Mouse (Mus musculus) stomach, embryonic 15.5 days (tissue): ENCODE data around the gene Adamts17. TPM values are rescaled to one million over a fixed set of nuclear protein-coding genes. Genes with fewer than 3 reads are reported as not detected.

ENCODE experiments used
- ATAC-seq: fragments of 200-750 bp; cut with Nextera tagmentation; 2 replicates; pipeline ENCODE4 v1.8.0; 2017; ENCODE audit warnings: low read depth, moderate number of reproducible peaks, moderate TSS enrichment; ENCODE audit not compliant: insufficient read depth, low FRiP score
- H3K27ac ChIP-seq: fragments of 300-500 bp; sonication (generic); 2 replicates; pipeline ENCODE4 v1.5.1; 2015; ENCODE audit warnings: mild to moderate bottlenecking, inconsistent platforms
- H3K27me3 ChIP-seq: fragments of 300-500 bp; sonication (generic); replicated peaks from 2 replicates; pipeline ENCODE4 v1.6.1; 2015; ENCODE audit warnings: inconsistent platforms
- H3K36me3 ChIP-seq: fragments of 300-500 bp; sonication (generic); 2 replicates; pipeline ENCODE4 v1.6.1; 2015; ENCODE audit warnings: inconsistent platforms
- H3K4me1 ChIP-seq: fragments of 300-500 bp; sonication (generic); 2 replicates; pipeline ENCODE4 v1.6.1; 2015; ENCODE audit warnings: inconsistent platforms
- H3K4me2 ChIP-seq: fragments of 300-500 bp; sonication (generic); 2 replicates; pipeline ENCODE4 v1.6.1; 2015; ENCODE audit warnings: mild to moderate bottlenecking, inconsistent platforms
- H3K4me3 ChIP-seq: fragments of 300-500 bp; sonication (generic); replicated peaks from 2 replicates; pipeline ENCODE4 v1.5.1; 2015; ENCODE audit warnings: inconsistent platforms
- H3K9ac ChIP-seq: fragments of 300-500 bp; sonication (generic); 2 replicates; pipeline ENCODE4 v1.6.1; 2015; ENCODE audit warnings: inconsistent platforms
- H3K9me3 ChIP-seq: fragments of 300-500 bp; sonication (generic); 2 replicates; pipeline ENCODE4 v1.6.1; 2016; ENCODE audit warnings: inconsistent platforms
- WGBS: fragments of 180-500 bp; shearing (Covaris S2); methylation state at CpG from one replicate; pipeline ENCODE4 v1.1.7; 2015; 5-methylcytosine and 5-hydroxymethylcytosine counted together
- polyA plus RNA-seq: library from polyadenylated mRNA; unstranded; fragments of >200 nt; fragmentation: Nextera tagmentation; extraction: Ambion mirVana; gene quantifications from 2 replicates; pipeline ENCODE4 v1.2.1, GENCODE M21; 2015

Adamts17 gene
- polyA plus RNA-seq, 1 experiment from 2014 or later: 5.6 TPM

- Histone ChIP-seq H3K27ac (no peak overlapping the region), H3K36me3 (no peaks in the 10 kb centered on the region), H3K9me3 (no peaks in the 10 kb centered on the region), H3K4me1 (no peaks in the 10 kb centered on the region), H3K27me3 (no peaks in the 10 kb centered on the region; the same call in 1 of the 2 replicates), H3K4me3 (no peak overlapping the region), H3K4me2 (no peak overlapping the region), H3K9ac (no peak overlapping the region)
- WGBS: 42% methylated on average over 2 of the region's 2 CpGs
- no peak for ATAC-seq
Measured at GRCm38 (mm10) chr7:67135140-67135539, 295.6 kb downstream of the Adamts17 start.

DNA sequence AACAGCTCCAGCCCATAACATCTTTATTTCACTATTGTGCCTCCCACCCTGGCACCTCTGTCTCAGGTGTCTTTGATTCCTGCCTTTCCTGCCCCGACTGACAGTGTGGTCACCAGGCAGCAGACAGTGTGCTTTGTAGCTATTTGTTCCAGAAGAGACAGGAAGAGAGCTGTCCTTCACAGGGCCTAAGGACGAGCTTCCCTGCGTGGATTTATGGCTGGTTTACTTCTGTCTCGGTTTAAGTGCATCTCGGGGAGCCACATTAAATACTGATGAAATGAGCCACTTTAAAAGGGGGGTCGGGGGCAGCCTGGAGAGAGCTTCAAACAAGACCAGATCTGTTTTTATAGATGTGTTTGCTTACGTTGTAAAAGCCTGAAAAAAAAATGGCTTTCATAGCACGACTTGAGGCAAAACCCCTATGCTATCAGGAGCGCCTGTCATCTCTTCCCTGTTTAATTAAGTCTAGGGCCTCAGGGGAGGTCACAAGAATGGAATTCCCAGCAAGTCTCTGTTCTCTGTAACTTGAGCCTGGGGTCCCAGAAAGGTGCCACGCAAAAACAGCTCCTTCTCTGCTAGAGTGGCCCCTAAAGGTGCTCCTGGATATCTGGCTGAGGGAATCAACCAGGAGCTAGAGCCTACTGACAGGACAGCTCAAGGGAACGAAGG, 302.9 kb downstream of the Adamts17 start:
- no peaks in the 10 kb centered on the region for H3K27me3 ChIP-seq
- peaks cover 13% of the 10 kb centered on the region for H3K4me1 ChIP-seq
- H3K36me3 ChIP-seq: no peaks in the 10 kb centered on the region
- no peak overlapping the region for H3K4me3 ChIP-seq
- WGBS: 20% methylated on average over 11 of the region's 11 CpGs
- no peak overlapping the region for H3K9ac ChIP-seq
- H3K4me2 ChIP-seq: no peak overlapping the region
- ATAC-seq: no peak
- H3K9me3 ChIP-seq: no peaks in the 10 kb centered on the region
- no peak overlapping the region for H3K27ac ChIP-seq

DNA sequence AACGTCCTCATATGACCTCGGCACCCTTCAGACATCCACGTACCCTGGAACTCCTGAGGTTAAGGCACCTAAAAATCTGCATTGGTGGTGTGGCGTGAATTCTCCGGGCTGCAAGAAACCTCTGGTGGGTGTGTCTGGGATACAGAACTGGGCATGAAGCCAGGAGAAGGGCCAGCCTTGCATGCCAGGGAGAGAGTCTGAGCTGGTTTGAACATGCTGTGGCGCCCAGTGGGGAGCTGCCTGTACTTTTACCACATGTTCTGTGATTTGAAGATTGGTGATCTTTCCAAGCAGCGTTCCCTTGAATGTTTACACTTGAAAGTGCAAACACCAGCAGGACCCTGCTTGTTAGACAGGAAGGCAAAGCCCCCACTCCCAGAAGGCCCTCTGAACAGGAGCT, 306.2 kb downstream of the Adamts17 start:
- H3K9ac ChIP-seq: no peak overlapping the region
- H3K27me3 ChIP-seq: no peaks in the 10 kb centered on the region
- no peaks in the 10 kb centered on the region for H3K36me3 ChIP-seq
- no peak overlapping the region for H3K4me3 ChIP-seq
- no peak for ATAC-seq
- WGBS: 53% methylated on average over 7 of the region's 7 CpGs
- H3K4me1 ChIP-seq: peaks cover 13% of the 10 kb centered on the region
- no peaks in the 10 kb centered on the region for H3K9me3 ChIP-seq
- H3K27ac ChIP-seq: peak overlapping the region; percentile 42; the same call in 1 of the 2 replicates
- no peak overlapping the region for H3K4me2 ChIP-seq

DNA sequence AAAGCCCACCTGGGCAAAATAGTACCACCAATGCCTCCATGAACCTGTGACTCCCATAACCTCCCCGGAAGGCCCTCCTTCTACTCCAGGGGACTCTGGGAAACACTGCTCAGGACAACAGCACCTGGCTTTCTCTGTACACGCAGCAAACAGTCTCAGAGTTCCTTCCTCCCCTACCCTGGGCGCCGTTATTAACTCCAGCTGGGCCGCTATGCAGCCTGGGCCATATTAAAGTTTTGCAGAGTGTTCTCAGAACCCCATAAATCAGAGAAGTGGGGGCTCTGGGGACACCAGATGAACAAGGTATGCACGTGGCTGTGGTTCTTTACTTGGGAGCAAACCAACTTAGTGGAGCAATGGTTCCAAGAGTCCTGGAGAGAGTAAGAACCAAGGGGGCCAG, 306.6 kb downstream of the Adamts17 start:
- Histone ChIP-seq H3K9ac (no peak overlapping the region), H3K4me1 (peaks cover 11% of the 10 kb centered on the region), H3K9me3 (no peaks in the 10 kb centered on the region), H3K36me3 (no peaks in the 10 kb centered on the region), H3K4me3 (no peak overlapping the region), H3K27ac (peak overlapping the region; percentile 42; the same call in 1 of the 2 replicates), H3K27me3 (no peaks in the 10 kb centered on the region), H3K4me2 (no peak overlapping the region)
- WGBS: 63% methylated on average over 6 of the region's 6 CpGs
- no peak for ATAC-seq

DNA sequence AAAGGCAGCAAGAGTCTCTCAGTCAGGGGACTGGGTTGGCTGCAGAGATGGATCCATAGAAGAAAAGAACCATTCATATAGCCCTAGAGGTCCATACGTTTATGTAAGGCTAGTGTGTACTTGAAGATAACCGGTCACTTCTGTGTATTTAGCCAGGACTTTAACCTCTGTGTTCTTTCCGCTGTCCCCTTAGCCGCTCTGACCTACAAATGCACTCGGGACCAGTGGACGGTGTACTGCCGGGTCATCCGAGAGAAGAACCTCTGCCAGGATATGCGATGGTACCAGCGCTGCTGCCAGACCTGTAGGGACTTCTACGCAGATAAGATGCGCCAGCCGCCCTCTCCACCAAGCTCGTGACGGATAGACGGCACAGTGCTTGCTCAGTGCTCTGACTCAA, 310.2 kb downstream of the Adamts17 start:
- H3K4me1 ChIP-seq: peaks cover 7% of the 10 kb centered on the region; the same call in 1 of the 2 replicates

DNA sequence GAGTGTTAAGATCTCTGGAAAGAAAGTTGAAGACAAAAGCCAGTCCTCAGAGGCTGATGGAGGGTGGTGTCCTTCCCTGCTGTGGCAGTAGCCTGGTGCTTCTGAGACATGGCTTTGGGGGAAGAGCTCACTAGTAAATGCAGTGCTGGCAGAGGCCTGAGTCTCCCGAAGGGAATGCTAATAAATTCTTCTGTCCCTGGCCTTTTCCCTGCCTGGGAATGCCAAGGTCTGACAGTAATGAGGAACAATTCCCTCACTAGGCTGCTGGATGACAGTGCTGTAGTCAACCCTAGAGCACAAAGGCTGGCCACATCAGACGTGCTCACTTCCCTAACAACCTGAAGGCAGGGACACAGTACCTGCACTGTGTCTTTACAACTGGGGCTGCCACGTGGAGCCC, 313.1 kb downstream of the Adamts17 start:
- H3K9me3 ChIP-seq: no peaks in the 10 kb centered on the region
- ATAC-seq: no peak
- WGBS: 22% methylated on average over 3 of the region's 3 CpGs
- no peak overlapping the region for H3K4me3 ChIP-seq
- no peak overlapping the region for H3K4me2 ChIP-seq
- no peaks in the 10 kb centered on the region for H3K36me3 ChIP-seq
- H3K27ac ChIP-seq: no peak overlapping the region
- no peaks in the 10 kb centered on the region for H3K27me3 ChIP-seq
- H3K9ac ChIP-seq: no peak overlapping the region
- no peaks in the 10 kb centered on the region for H3K4me1 ChIP-seq

More for the DNA sequence above, 310.2 kb downstream of the Adamts17 start:
- H3K9me3 ChIP-seq: no peaks in the 10 kb centered on the region
- ATAC-seq: no peak
- no peak overlapping the region for H3K27ac ChIP-seq
- 83% methylated on average over 16 of the region's 16 CpGs for WGBS
- H3K9ac ChIP-seq: no peak overlapping the region
- no peak overlapping the region for H3K4me3 ChIP-seq
- no peaks in the 10 kb centered on the region for H3K27me3 ChIP-seq
- H3K36me3 ChIP-seq: no peaks in the 10 kb centered on the region
- no peak overlapping the region for H3K4me2 ChIP-seq

- Histone ChIP-seq H3K4me3 (no peak overlapping the region), H3K36me3 (no peaks in the 10 kb centered on the region), H3K27ac (no peak overlapping the region), H3K9me3 (no peaks in the 10 kb centered on the region), H3K4me2 (no peak overlapping the region), H3K4me1 (no peaks in the 10 kb centered on the region), H3K27me3 (no peaks in the 10 kb centered on the region), H3K9ac (no peak overlapping the region)
- WGBS: 92% methylated on average over 8 of the region's 8 CpGs
- no peak for ATAC-seq
Measured at GRCm38 (mm10) chr7:67162135-67162534, 322.6 kb downstream of the Adamts17 start.

DNA sequence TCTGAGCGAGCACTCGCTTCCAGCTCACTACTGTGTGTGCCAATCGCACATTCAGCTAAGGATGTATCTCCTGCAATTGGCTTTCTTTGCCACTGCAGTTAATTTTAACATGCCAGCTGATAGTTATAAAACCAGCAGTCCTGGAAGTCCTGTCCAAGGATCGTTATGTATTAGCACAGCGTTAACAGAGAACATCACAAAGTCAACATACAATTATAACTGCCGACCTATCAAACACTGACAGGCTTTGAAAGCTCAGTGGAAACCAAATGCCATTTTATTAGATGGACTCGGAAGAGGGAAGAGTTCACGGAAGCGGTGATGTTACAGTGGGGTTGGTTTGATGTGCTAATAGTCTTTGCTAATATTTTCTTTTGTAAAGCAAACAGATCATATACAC, 328.8 kb downstream of the Adamts17 start:
- H3K9ac ChIP-seq: no peak overlapping the region
- no peak overlapping the region for H3K27ac ChIP-seq
- no peak for ATAC-seq
- 73% methylated on average over 9 of the region's 9 CpGs for WGBS
- no peaks in the 10 kb centered on the region for H3K27me3 ChIP-seq
- no peaks in the 10 kb centered on the region for H3K36me3 ChIP-seq
- H3K9me3 ChIP-seq: no peaks in the 10 kb centered on the region
- H3K4me2 ChIP-seq: no peak overlapping the region
- H3K4me3 ChIP-seq: no peak overlapping the region
- no peaks in the 10 kb centered on the region for H3K4me1 ChIP-seq

DNA sequence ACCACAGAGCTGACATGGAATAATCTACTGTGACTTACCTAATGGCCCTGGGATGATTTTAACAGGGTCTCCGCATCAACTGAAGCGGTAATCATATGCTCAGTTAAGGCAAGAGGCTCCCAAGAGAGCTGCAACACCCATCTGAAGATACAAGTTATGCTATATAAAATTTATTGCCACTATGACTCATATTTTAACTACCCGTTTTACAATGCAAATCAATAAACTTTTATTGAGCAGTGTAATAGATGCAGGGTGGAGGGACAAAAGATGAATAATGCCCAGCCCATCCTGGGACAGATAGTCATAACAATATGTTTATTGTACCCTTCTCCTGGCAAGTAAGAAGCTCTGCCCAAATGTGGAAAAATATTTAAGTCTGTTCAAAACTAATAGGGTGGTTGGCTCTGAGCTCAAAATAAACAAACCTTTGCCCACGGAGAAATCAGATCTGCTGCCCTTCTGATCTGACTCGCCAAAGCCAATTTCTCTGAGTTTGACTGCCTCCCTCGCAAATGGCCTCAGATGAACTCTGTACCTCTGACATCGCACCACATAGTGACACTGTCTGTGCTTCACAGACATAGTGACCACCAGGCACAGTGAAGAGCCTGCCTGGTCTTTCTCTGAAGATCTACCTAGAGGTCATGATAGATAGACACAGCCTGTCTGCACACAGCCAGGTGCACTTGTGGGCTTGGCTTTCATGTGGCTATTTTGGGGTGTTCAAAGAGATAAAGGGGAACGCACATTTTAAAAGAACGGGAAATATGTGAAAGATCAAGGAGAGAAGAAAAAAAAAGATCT, 329.4 kb downstream of the Adamts17 start:
- Histone ChIP-seq H3K4me1 (no peaks in the 10 kb centered on the region), H3K36me3 (no peaks in the 10 kb centered on the region), H3K27me3 (no peaks in the 10 kb centered on the region), H3K4me3 (no peak overlapping the region), H3K4me2 (no peak overlapping the region), H3K9me3 (no peaks in the 10 kb centered on the region), H3K27ac (no peak overlapping the region), H3K9ac (no peak overlapping the region)
- 58% methylated on average over 9 of the region's 9 CpGs for WGBS
- no peak for ATAC-seq

DNA sequence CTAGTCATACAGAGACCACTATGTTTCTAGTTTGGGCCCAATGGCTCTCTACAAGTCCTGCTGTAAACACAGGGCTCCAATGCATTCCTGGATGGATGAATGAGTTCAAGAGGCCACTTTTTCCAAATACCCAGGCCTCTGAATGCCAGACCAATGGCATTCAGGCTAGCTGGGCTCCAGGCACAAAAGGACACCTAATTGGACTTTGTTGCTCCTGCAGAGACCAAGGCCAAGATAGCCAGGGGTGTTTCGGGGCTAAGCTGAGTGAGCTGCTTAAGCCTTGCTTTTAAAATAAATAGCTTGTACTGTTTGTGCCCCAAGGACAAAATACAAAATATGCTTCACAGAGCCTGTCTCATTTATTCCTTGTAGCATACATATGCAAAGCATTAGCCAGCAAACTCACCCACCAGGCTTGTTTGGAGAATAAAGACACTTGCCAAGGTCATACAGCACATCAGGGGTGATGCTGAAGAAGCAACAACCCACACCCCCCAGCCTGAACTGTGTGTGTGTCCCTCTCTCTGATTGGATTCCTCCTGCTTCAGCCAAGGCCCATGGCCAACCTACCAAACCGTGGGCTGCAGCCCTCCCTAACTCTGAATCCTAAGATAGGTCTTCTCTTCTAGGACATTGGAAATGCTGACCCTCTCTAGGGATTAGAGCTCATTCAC, 334.1 kb downstream of the Adamts17 start:
- no peak for ATAC-seq
- Histone ChIP-seq H3K4me2 (no peak overlapping the region), H3K4me1 (no peaks in the 10 kb centered on the region), H3K9ac (no peak overlapping the region), H3K4me3 (no peak overlapping the region), H3K9me3 (no peaks in the 10 kb centered on the region), H3K36me3 (no peaks in the 10 kb centered on the region), H3K27me3 (no peaks in the 10 kb centered on the region), H3K27ac (no peak overlapping the region)
- WGBS: 80% methylated on average over 2 of the region's 2 CpGs

DNA sequence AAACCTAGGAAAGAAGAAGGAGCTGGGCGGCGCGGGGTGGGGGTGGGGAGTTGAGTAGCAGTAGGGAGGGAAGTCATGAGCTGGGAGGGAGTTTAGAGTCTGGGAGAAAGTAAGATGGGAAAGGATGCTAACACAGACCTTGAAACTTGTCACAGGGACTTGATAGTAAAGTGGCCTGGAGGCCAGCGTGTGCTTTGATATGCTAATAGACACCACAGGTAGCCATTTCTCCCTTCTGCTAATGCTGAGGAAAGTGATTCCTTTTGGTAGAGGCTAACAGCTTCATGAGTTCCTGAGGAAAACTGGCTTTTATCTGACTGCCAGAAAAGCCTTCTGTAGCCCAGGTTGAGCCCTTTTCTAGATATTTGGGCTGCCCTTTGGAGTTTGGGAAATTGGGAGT, 344.3 kb downstream of the Adamts17 start:
- Histone ChIP-seq H3K9me3 (no peaks in the 10 kb centered on the region), H3K9ac (no peak overlapping the region), H3K4me1 (no peaks in the 10 kb centered on the region), H3K27ac (no peak overlapping the region), H3K27me3 (no peaks in the 10 kb centered on the region), H3K36me3 (no peaks in the 10 kb centered on the region), H3K4me2 (no peak overlapping the region), H3K4me3 (no peak overlapping the region)
- ATAC-seq: no peak
- 25% methylated on average over 4 of the region's 4 CpGs for WGBS

DNA sequence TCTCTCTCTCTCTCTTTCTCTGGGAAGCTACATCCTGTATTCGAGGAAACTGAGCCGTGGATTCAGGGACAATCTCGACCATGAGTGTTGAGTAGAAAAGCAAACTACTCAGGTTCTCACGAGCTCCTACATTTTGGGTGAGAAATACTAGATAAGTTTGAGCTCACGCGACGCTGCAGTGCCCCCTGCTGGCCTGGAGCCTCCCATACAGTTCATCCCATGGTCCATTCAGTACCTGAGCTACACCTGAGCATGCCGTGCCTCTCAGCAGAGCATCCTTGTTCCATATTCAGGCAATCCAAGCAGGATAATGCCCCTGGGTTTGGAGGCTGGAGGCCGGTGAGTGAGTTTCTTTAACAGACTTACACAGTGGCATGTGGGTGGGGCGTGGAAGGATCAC, 359.9 kb downstream of the Adamts17 start:
- no peaks in the 10 kb centered on the region for H3K27me3 ChIP-seq
- WGBS: 12% methylated on average over 10 of the region's 10 CpGs
- no peak overlapping the region for H3K27ac ChIP-seq
- ATAC-seq: 0 out of 2 replicates have a peak, but pooled peaks have one; percentile 43
- H3K4me1 ChIP-seq: no peaks in the 10 kb centered on the region
- H3K4me2 ChIP-seq: no peak overlapping the region
- H3K36me3 ChIP-seq: no peaks in the 10 kb centered on the region
- no peaks in the 10 kb centered on the region for H3K9me3 ChIP-seq
- H3K4me3 ChIP-seq: no peak overlapping the region
- no peak overlapping the region for H3K9ac ChIP-seq
